Mouse (Mus musculus): Measurements from ENCODE around the gene Kdm2a. TPM values are rescaled to one million over a fixed set of nuclear protein-coding genes. Genes with fewer than 3 reads are reported as not detected.

Kdm2a gene
- 10 to 100 TPM in 1 of 2 experiments, 1 to 10 TPM in 1; 3.2 to 33.4 TPM for polyA plus RNA-seq (2012; fragmentation: generic; extraction: Trizol)

GRCm38 (mm10) chr19:4397798-4398629 lies at the start of gene Kdm2a:
Gene Kdm2a, minus strand, starts transcription at chr19:4398285.

GRCm38 (mm10) chr19:4439161-4439801 lies 41.2 kb upstream of the Kdm2a start, which contains the start of gene Rhod:
Gene Rhod, minus strand, starts transcription at chr19:4439432.

DNA sequence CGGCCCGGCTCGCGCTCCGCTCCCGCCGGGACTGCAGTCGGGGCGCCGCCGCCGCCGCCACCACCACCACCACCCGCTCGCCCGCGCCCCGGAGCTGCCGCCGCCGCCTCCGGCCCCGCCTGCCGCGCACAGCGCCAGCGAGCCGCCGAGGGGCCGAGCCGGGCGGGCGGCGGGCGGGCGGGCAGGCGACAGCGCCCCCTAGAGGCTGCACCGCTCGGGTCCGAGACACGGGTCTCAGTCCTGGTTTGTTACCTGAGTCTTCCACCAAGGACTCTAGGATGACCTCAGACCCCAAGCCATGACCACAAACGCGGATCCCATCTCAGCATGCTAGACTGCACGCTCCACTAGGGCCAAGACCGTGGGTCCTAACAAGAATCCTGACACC lies 91.9 kb downstream of the Kdm2a start, which contains the start of gene Grk2:
TSS of gene Grk2 (minus strand) at position 33 of the 388 bp plus-strand sequence.

GRCm38 (mm10) chr19:4282898-4283553 lies 115.1 kb downstream of the Kdm2a start, which contains the start of gene Ankrd13d:
Gene Ankrd13d, minus strand, starts transcription at chr19:4283137.

DNA sequence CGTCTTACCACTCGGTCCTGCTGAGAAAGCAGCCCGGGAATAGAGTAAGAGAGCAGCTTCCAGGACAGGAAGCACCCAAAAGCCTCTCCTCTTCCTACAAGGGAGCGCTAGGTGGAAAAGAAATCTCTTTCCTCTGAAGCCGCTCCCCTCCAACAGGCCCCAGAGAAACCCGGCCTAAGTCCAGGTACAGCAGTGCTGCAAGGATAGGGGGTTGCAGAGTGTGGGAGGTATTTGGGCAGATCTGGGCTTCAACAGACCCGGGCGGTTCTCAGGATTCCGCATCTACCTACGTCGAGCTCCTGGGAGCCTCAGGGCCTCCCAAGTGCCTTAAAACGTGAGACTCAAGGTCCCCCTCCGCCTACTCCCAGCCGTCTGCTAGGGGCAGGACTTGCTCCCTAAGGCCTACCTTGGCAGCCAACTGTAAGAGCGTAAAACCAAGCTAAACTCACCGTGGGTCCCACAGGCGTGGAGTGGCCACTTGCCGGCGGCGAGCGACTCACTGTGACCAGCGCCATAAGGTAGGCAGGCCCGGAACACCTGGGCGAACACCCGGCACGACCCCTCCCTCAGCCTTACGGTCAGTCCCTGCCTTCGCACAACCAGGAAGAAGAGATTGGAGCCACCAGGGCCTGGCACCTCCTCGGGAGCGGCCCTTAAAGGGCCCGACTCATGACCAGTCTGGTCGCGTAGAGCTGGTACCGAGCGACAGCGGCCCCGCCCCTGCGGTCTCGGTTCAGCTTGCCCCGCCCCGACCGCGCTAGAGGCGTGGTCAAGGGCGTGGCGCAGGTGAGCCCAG lies 129.3 kb downstream of the Kdm2a start, which contains the start of gene Ssh3:
TSS of gene Ssh3 (minus strand) at position 615 of the 796 bp plus-strand sequence.

Other genes with a start within 250 kb of the Kdm2a start
- gene Coro1b, start 249.7 kb downstream of the Kdm2a start, polyA plus RNA-seq (2012; fragmentation: generic; extraction: Trizol): 100 to 1,000 TPM; 256 to 440 TPM
- gene Ptprcap, start 244.7 kb downstream of the Kdm2a start, polyA plus RNA-seq (2012; fragmentation: generic; extraction: Trizol): 1 to 10 TPM; 6.5 to 9.5 TPM
- 10 to 100 TPM; 28.6 to 29.9 TPM for gene Rps6kb2, start 234.9 kb downstream of the Kdm2a start, polyA plus RNA-seq (2012; fragmentation: generic; extraction: Trizol)
- gene Carns1, start 222.8 kb downstream of the Kdm2a start, polyA plus RNA-seq (2012; fragmentation: generic; extraction: Trizol): 10 to 100 TPM in 1 of 2 experiments, 1 to 10 TPM in 1; 1.8 to 16.2 TPM
- 1 to 10 TPM in 1 of 2 experiments, under 1 TPM in 1; 0.63 to 1.7 TPM for gene Tbc1d10c, start 207.0 kb downstream of the Kdm2a start, polyA plus RNA-seq (2012; fragmentation: generic; extraction: Trizol)
- 1,000 to 10,000 TPM in 1 of 2 experiments, 100 to 1,000 TPM in 1; 727 to 1,261 TPM for gene Ppp1ca, start 206.2 kb downstream of the Kdm2a start, polyA plus RNA-seq (2012; fragmentation: generic; extraction: Trizol)
- gene Rad9a, start 196.6 kb downstream of the Kdm2a start, polyA plus RNA-seq (2012; fragmentation: generic; extraction: Trizol): 10 to 100 TPM; 25.1 to 36.1 TPM
- 10 to 100 TPM in 1 of 2 experiments, 1 to 10 TPM in 1; 7.5 to 24.4 TPM for gene Clcf1, start 184.0 kb downstream of the Kdm2a start, polyA plus RNA-seq (2012; fragmentation: generic; extraction: Trizol)
- 1 to 10 TPM in 1 of 2 experiments, not detected in 1; 3.9 TPM for gene AC109138.7, start 183.9 kb downstream of the Kdm2a start, polyA plus RNA-seq (2012; fragmentation: generic; extraction: Trizol)
- gene Pold4, start 166.4 kb downstream of the Kdm2a start, polyA plus RNA-seq (2012; fragmentation: generic; extraction: Trizol): 100 to 1,000 TPM; 131 to 165 TPM
- gene Ssh3, start 129.1 kb downstream of the Kdm2a start, polyA plus RNA-seq (2012; fragmentation: generic; extraction: Trizol): 10 to 100 TPM in 1 of 2 experiments, 1 to 10 TPM in 1; 7.4 to 30.3 TPM
- 1 to 10 TPM in 1 of 2 experiments, under 1 TPM in 1; 0.77 to 4.5 TPM for gene Ankrd13d, start 115.1 kb downstream of the Kdm2a start, polyA plus RNA-seq (2012; fragmentation: generic; extraction: Trizol)
- 10 to 100 TPM; 37.7 to 44.4 TPM for gene Grk2, start 92.1 kb downstream of the Kdm2a start, polyA plus RNA-seq (2012; fragmentation: generic; extraction: Trizol)
- 10 to 100 TPM; 48.3 to 66.3 TPM for gene Rhod, start 41.1 kb upstream of the Kdm2a start, polyA plus RNA-seq (2012; fragmentation: generic; extraction: Trizol)
- 1 to 10 TPM; 1.6 TPM for gene Syt12, start 79.2 kb upstream of the Kdm2a start, polyA plus RNA-seq (2012; fragmentation: generic; extraction: Trizol)
- under 1 TPM in 1 of 2 experiments, not detected in 1; 0.09 TPM for gene 2010003K11Rik, start 100.3 kb upstream of the Kdm2a start, polyA plus RNA-seq (2012; fragmentation: generic; extraction: Trizol)
- 10 to 100 TPM; 15.5 to 38.7 TPM for gene Pcx, start 112.2 kb upstream of the Kdm2a start, polyA plus RNA-seq (2012; fragmentation: generic; extraction: Trizol)
- 10 to 100 TPM; 35.2 to 47.0 TPM for gene Lrfn4, start 217.4 kb upstream of the Kdm2a start, polyA plus RNA-seq (2012; fragmentation: generic; extraction: Trizol)
- 10 to 100 TPM; 48.3 to 55.2 TPM for gene Rce1, start 227.4 kb upstream of the Kdm2a start, polyA plus RNA-seq (2012; fragmentation: generic; extraction: Trizol)